Mouse (Mus musculus) adrenal gland, postnatal 14 days (tissue): Measurements from ENCODE around the gene Dmrt3. TPM values are rescaled to one million over a fixed set of nuclear protein-coding genes. Genes with fewer than 3 reads are reported as not detected.

Experiments
- DNase-seq: peaks from one replicate; pipeline ENCODE4 v3.0.0; 2021; ENCODE audit warnings: mixed read lengths
- total RNA-seq: library from RNA; stranded (reverse); gene quantifications from 2 replicates; pipeline ENCODE4 v1.2.3, GENCODE M21; 2021

The Dmrt3 gene
- total RNA-seq, 1 experiment from 2014 or later: not detected

DNA sequence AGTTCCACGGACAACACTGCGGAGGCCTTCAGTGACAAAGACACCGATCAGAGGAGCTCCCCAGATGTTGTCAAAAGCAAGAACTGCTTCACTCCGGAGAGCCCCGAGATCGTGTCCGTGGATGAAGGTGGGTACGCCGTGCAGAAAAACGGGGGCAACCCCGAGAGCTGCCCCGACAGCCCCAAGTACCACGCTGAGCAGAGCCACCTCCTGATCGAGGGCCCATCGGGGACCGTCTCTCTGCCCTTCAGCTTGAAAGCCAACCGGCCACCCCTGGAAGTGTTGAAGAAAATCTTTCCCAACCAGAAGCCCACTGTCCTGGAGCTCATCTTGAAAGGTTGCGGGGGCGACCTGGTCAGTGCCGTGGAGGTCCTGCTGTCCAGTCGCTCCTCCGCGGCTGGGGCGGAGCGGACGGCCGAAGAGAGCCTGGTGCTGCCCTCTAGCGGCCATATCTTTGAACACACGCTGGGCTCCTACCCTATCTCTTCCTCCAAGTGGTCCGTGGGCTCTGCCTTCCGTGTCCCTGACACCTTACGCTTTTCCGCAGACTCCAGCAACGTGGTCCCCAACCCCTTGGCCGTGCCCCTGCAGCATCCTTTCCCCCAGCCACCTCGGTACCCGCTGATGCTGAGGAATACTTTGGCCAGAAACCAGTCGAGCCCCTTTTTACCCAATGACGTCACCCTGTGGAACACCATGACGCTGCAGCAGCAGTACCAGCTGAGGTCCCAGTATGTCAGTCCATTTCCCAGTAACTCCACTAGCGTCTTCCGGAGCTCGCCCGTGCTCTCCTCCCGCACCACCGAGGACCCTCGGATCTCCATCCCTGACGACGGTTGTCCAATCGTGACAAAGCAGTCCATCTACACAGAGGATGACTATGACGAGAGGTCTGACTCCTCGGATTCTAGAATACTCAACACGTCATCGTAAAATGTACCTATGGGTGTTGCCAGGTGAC, 12.5 kb downstream of the Dmrt3 start:
- peak; percentile 80 for DNase-seq

DNA sequence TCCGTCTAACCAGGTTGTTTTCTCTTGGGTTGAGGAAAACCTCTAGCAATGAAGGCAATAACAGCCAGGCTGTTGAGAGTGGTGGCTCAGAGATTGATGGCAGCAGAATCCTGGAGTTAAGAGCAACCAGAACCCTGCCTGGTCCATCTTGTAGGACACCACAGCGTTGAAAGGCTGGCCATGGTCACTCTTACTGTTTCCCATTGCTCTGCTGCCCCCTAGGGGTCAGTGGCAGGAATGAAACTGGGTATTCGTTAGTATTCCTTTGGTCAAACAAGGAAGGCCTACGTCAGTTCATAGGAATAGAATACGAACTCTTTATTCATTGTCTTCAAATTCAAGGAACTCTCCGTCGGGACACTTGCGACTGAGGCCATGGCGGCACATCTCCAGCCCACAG, 18.4 kb downstream of the Dmrt3 start:
- DNase-seq: peak; percentile 80

DNA sequence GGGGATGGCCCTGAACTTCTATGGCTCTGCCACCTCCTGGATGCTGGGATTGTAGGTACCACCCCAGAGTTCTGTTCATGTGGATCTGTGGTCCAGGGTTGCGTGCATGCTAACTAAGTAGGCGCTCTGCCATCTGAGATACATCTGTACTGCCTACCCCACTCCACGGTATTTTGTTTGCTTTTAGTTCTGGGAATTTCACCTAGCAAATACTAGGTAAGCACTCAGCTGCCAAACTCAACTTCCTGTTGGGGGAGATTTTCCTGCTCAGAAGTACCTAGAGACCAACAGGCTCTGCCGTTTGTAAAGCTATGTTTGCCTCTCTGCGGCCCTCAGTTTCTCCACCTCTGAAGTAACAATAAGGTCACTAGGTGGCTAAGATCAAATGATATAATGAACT, 25.0 kb downstream of the Dmrt3 start:
- no peak for DNase-seq

- peak; percentile 80 for DNase-seq
Measured at GRCm38 (mm10) chr19:25635622-25636244, 25.6 kb downstream of the Dmrt3 start.

- no peak for DNase-seq
Measured at GRCm38 (mm10) chr19:25638766-25639361, 28.8 kb downstream of the Dmrt3 start.

GRCm38 (mm10) chr19:25641786-25642185, 31.7 kb downstream of the Dmrt3 start:
- DNase-seq: no peak

- no peak for DNase-seq
Measured at GRCm38 (mm10) chr19:25647136-25647535, 37.0 kb downstream of the Dmrt3 start.

GRCm38 (mm10) chr19:25648701-25649100, 38.6 kb downstream of the Dmrt3 start:
- DNase-seq: no peak

GRCm38 (mm10) chr19:25650474-25650873, 40.4 kb downstream of the Dmrt3 start:
- DNase-seq: no peak

DNA sequence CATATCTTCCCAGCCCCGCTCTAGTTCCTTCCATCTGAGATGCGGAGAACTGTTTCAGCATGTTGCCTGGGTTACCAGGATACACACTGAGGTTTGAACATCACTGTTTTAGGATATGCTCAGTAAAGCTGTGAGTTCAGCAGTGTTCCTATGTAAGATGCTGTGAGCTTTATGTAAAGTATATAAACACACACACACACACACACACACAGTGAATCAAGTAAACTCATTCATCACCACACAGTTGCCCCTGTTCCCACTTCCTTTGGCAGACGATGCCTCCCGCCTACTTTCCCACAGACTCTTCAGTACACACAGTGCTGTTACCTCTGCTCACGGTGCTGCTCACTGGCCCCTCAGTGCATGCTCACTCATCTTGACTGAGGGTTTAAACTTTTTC, 42.5 kb downstream of the Dmrt3 start:
- no peak for DNase-seq

DNA sequence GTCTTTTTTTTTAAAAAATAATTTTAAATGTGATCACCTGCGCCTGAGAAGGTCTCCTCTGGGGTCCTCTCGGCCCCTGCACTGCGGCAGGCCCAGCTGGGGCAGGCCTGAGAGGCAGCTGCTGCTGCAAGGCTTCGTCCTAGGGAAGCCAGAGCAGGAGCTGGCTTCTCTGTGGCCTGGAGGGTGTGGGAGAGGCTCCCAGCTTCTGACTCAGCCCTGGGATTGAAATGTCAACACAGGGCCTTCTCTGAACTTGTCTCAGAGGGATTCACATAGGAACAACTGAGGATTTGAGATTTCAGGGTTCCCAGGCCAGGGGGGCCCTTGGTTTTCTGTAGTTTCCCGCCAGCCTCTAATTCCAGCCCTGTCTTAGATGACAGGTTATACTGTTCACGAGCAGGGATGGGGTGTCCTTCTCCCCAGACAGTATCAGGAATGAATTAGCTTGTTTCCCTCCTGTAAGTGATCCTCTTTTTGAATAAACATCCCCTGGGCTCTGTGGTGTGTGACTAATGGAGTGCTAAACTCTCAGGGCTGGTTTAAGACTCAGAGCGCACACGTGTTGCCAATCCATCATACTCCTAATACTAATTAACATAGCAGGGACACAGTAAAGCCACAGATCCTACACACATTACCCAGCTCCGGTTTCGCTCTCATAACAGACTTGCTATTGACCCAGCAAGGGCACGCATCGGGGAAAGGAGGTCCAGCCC, 44.1 kb downstream of the Dmrt3 start:
- no peak for DNase-seq

- DNase-seq: no peak
Measured at GRCm38 (mm10) chr19:25665486-25666339, 55.6 kb downstream of the Dmrt3 start.

DNA sequence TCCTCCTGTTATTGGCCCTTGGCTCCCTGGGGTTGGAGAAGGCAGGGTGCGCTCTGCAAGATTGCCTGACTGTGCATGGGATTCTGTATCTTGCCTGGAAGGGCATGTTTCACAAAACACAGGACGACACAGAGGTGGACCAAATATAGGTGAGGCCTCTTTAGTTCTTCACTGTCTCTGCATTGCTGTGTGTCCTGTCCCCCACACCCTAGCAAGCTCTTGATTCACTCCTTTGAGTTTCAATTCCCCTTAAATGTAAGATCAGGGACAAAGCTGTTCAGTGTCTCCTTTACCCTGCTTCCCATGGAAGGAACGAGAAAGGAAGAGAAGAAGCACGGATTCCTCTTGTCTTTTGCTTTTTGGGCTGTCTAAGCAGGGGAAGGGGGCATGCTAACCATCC, 57.7 kb downstream of the Dmrt3 start:
- no peak for DNase-seq

GRCm38 (mm10) chr19:25669593-25670248, 59.6 kb downstream of the Dmrt3 start:
- DNase-seq: no peak

- DNase-seq: no peak
Measured at GRCm38 (mm10) chr19:25670571-25671285, 60.6 kb downstream of the Dmrt3 start.

GRCm38 (mm10) chr19:25671681-25672080, 61.6 kb downstream of the Dmrt3 start:
- no peak for DNase-seq

GRCm38 (mm10) chr19:25672101-25672950, 62.2 kb downstream of the Dmrt3 start, which contains the start of gene Dmrt2:
Dmrt2 (plus strand) TSS chr19:25672411.
- peak; percentile 83 for DNase-seq
